Mouse (Mus musculus): ENCODE data around the gene Zbtb32.

The Zbtb32 gene

GRCm38 (mm10) chr7:30540572-30540971 is 58.1 kb downstream of the Zbtb32 start:
- no peak for DNase-seq (ENCODE audit: low spot score in 2 of 2)

Measured in right cerebral cortex, postnatal 10 days (tissue).